Mouse (Mus musculus): ENCODE results near the gene Pex5.
A peak's percentile ranks its signal among the peaks of the same experiment; 100 is the strongest.
"Not testable (repeated sequence)": the region's sequence is repeated elsewhere in the genome, so short reads cannot be mapped to it uniquely, and the experiment has no call there.

Gene Pex5

DNA sequence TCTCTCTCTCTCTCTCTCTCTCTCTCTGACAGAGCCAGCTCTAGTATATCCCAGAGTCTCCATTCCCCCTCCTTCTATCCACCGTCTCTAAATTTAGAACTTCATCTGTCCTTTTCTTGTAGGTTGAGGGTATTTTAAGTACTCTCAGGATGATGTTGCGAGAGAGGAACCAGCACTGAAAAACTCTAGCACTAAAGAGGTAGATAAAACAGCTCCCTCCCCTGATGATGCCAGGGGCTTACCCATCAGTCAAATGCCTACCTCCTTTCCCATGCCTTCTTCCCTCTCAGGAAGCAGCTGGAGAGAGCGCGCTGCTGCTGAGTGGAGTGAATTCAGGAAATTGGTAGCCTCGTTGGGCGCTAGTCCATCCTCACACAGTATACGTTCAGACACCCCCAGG, 12.4 kb upstream of the Pex5 start:
- no peak for DNase-seq (ENCODE audit: low spot score in 2 of 2)

DNA sequence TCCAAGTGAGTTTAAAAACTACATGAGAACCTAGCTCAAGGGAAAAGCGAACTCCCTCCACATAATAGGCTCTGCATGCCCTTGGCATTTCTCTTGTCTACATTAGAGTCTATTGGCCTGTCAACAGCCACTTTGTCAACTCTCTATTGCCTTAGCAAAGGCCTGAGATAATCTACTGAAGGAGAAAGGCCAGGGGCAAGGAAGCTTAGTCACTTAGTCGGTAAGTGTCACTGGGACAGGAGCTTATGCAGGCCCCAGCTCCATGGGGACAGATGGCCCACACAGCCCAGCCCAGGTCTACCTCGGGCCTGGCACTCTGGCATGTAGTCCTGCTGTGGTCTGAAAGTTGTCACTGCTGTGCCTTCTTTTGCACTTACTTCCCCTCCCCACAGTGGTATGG, 11.7 kb upstream of the Pex5 start:
- no peak for DNase-seq (ENCODE audit: low spot score in 2 of 2)

DNA sequence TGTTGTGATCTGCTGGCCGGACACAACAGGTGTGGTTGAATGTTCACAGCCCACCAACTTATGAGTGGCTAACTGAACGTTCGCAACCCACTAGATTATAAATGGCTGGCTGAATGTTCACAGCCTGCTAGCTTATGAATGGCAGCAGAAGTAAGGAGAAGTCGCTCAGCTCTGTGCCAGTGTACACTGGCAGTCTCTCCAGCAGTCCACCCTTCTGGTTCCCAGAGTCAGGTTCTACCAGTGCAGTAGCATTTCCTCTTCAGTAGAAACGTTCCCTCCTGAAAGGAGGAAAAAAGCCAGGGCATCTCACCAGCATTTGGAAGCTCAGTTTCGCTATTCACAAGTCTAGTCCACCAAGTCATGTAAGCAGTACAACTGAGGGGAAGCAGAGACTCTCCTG, 10.7 kb upstream of the Pex5 start:
- DNase-seq (ENCODE audit: low spot score in 2 of 2) = no peak

DNA sequence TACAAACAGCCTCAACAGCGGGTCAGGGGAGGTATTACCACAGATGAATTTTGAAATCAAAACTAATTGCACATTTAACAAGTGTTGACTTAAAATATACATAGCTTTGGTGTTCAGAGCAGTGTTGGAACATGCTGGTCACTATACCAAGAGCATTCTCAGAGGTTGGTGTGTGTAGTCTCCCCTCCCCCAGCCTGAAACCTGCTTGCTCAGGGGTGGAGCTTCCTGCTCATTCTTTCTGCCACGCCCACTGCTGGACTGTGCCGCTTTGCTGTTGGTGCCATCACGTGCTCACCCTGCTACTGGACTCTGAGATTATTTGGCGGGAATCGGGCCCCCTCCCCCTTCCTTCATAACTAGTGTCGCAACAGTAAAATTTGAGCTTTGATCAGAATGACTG, 10.2 kb upstream of the Pex5 start:
- DNase-seq (ENCODE audit: low spot score in 2 of 2) = peak in 1 of 2 experiments; percentile 51

DNA sequence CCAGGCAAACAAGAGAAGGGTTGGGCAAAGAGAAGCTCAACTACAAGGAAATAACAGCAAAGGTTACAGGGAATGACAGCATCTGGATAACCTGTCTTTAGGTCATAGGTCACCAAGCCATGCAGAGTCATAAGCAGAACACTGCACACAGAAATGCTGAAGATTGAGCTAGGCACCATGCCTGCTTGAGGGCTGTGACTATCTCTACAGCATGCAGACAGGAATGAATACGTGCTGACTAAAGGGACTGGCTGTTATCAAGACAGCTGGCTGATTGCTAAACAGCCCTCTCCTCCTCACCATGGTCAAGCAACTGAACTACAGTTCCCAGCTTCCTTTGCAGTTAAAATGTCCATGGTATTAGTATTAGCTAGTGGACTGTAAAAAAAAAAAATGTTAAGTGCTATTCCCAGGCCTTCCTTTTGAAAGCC, 9.2 kb upstream of the Pex5 start:
- DNase-seq (ENCODE audit: low spot score in 2 of 2) = no peak

DNA sequence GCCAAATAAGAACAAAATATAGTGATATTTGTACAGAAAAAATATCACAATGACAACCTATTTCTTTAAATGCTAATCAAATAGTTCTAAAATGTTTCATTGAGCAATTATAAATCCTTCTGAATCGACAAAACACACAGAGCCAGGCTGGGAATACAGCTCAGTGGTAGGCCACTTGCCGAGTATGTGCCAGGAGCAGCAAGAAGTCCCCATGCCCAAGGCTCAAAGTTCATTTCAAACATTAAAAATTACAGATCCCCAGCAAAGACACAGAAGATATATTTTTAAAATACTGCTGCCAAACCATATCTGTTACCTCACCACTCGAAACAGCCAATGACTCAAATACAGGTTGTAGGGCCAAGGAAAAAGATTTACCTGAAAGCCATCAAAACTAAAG, 3.8 kb upstream of the Pex5 start:
- DNase-seq (ENCODE audit: low spot score in 2 of 2) = no peak

DNA sequence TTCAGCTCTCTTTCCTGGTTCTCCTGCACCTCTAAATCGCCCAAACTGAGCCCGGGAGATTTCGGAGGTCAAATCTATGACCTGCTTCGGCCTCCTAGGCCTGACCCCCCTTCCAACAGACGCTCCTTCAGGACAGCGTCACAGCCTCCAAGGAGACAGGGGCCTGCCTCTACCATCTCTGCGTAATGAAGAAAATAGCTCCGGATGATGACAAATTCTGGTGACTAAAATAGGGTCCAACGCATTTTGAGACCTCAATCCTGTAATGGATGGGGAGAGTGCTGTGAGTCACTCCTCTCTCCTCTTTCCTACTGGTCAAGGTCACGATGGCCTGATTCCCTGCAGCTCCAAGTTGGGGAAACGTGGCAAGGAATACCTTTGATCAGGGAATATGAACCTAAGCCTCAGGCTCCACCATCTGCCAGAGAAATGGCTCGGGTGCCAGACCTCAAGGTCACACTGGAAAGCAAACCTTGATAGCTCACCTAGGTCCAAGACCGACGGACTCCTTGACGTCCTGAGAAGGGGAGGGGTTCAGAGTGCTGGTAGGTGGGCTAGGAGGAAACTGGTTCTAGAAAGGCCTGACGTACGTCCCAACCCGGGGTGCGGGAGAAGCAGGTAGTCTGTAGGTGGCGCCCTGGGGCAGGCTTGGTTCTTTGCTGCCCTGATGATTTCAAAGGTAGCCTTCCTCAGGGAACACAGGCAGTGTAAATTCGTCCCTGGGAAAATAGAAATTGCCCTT, 651 bp upstream of the Pex5 start:
- peak; percentile 80 to 82 for DNase-seq (ENCODE audit: low spot score in 2 of 2)

DNA sequence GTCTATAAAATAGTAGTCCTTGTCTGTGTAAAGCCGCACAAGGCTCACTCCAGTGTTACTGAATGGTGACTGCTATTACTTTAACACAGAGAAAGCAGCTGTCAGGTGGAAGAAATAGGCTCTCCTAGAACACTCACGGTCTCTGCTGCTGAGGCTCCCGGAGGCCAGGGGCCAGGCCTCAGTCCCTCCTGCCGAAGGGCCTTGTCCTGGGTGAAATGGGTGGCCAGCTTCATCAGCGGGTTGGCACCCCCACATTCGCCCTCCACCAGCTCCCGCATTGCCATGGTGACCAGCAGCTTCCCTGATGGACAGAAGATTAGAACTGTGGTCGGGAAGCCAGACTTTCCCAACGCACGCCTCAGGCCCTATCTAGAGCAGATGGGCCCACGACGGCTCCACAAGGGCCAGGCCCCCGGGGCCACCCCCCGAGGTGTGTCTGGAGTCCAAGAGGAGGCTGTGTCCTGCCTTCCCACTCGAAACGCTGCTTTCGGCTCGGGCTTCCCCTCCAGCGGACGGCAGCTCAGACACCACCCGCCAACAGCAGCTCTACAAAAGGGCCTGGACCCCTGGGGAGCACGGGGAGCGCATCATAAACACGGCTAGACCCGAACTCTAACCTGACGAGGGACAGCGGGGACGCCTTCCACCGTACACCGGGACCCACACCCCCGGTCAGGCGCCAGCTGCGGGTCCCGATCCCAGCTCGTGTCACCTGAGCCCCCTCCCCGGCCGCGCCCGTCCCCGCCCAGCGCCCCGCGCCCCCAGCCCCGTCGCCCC, 529 bp downstream of the Pex5 start:
- peak; percentile 34 to 39 for DNase-seq (ENCODE audit: low spot score in 2 of 2)

DNA sequence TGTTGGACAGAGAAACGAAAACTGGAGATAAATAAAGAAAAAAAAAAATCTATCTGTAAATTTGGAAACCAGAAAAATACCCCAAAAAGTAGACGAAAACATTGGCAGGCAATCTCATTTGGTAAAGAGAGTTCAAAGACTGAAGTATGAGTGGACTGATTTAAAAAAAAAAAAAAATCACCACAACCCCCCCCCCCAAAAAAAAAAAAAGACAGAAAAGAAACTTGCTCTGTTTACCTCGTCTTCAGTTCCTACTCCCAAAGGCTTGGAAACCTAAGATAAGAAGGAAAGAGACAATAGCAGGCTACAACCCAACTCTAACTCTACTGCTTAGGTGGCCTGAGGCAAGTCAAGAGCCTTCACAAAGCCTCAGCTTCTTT, 1.1 kb downstream of the Pex5 start:
- DNase-seq (ENCODE audit: low spot score in 2 of 2) = no peak

DNA sequence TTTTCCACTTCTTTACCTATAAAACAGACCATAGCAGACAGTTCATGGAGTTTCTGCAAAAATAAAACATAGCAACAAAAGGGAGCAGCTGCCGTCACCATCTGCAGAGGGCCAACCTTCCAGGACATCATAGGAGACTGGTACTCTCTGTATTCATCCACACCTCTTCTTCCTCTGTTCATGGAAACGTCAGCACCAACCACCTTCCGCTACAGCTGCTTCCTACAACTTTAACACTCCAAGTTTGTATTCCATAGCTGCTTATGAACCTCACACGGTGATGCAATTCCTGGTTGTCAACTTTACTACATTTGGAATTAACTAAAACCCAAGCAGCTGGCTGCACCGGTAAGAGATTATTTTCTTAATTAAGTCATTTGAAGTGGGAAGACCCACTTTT, 6.5 kb downstream of the Pex5 start:
- no peak for DNase-seq (ENCODE audit: low spot score in 2 of 2)

DNA sequence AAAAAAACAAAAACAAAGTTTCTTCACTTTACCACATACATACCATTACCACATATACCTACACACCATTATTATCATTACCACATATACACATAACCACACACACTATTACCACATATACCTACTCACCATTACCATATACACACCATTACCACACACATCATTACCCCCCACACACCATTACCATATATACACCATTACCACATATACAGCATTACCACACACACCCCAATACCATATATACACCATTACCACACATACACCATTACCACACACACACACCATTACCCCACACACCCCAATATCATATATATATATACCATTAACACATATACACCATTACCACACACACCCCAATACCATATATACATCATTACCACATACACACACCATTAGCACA, 7.7 kb downstream of the Pex5 start:
- DNase-seq (ENCODE audit: low spot score in 2 of 2) = no peak

DNA sequence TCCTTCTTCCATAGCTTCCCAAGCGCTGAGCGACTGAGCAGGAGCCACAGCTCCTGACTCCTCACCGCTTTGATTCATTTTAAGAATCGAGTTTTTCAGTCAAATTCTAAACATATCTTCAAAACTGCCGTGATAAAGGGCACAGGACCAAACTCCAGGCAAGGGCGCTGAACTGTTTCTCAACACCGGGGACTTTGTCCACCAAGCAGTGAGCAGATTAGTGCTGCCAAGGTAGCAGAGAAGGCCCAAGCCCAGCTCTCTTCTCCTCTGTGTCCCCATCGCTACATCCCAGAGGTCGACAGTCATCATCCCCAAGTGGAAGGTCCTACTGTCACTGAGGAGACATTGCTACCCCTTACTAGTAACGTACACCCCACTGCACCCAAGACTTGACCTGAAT, 8.5 kb downstream of the Pex5 start:
- DNase-seq (ENCODE audit: low spot score in 2 of 2) = no peak

DNA sequence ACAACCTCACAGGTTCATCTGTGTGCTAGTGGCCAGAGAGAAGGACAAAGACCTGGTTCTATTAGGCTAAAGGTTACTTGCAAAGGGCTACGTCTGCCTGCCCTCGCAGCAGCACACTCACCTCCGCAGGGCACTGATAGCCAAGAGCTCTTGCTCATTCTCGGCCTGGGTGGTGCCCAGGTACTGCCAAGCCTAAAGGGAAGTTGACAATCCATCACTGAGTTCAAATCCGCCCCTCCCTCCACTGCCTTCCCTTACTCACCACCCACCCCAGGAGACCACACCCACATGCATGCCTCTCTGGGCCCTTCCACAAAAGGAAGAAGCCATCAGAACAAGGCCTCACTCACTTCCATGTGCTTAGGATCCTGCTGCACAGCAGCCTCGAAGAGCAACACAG, 15.1 kb downstream of the Pex5 start:
- DNase-seq (ENCODE audit: low spot score in 2 of 2) = no peak

DNA sequence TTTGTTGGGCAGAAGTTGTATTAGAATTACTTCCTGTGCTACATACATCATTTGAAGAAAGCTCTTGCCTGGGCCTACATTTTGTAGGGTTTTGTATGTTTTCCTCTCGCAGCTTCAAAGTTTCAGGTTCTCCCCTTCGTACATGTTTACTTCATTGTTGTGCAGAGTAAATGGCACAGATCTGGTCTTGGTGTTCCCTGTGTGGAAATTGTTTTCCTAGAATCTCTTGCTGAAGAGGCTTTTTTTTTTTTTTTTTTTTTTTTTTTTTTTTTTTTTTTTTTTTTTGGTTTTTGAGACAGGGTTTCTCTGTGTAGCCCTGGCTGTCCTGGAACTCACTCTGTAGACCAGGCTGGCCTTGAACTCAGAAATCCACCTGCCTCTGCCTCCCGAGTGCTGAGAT, 19.9 kb downstream of the Pex5 start:
- not testable (repeated sequence) for DNase-seq (ENCODE audit: low spot score in 2 of 2)

DNA sequence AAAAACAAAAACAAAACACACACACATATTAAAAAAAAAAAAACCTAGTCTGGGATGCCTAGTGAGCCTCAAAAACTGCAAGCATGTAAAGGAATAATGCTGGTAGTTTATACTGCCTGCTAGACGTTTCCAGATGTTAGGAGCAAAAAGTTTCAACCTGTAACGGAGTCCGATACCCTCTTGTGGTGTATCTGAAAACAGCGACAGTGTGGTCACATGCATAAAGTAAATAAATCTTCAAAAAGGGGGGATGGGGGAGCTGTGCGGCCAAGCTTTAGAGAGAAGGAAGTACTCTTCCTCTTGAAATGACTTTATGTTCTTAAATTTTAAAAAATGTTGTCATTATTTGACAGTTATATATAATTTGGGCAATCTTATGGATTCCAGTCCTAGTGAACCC, 34.7 kb downstream of the Pex5 start:
- no peak for DNase-seq (ENCODE audit: low spot score in 2 of 2)

DNA sequence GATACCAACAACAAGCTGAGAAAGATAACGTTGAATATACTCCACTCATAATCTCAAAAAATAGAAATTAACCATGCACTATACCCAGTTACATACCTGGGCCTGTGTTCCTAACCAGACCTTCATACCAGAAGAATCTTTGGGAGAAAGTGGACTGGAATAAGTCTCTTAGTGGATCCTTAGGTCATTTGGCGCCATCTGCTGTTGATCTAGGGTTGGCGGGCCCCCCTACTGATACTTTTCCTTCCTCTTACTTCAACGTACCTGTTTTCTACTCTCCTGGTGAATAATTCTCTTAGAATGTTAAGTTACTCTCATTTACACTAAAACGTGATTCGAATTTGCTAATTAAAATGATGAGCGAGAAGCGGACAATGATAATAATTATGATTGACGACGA, 35.5 kb downstream of the Pex5 start:
- DNase-seq (ENCODE audit: low spot score in 2 of 2) = peak; percentile 23 to 28

DNA sequence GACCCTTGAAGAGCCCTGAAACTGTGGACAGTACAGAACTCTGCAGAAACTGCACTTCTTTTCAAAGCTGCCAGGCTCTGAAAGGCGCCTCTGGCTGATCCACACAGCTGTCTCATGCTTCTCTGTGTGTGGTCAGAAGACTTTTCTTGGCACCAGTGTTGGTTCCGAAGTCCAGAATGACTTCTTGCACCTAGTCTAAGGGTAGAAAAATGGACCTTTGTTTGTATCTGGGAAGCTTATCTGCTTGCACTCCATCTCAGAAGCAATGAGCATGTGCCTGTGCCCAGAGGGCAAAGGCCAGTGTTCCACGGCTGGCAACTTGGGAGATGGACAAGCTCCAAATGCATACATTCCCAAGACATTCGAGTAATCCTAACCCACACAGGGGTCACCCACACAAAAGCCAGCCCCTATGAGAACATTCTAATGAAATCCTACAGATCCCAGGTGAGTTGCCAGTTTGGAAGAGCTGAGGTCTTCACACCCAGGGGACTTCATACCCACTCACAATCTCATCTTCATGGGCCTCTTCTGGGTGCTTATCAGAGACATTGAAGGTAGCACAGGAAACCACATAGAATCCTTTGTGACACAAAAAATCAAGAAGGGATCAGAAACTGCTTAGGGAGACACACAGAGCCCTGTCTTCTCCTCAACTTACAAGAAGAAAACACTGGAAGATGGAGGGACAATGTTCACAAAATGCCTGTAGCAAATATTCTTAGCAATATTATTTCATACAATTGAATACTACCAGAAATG, 37.2 kb downstream of the Pex5 start:
- DNase-seq (ENCODE audit: low spot score in 2 of 2) = no peak

DNA sequence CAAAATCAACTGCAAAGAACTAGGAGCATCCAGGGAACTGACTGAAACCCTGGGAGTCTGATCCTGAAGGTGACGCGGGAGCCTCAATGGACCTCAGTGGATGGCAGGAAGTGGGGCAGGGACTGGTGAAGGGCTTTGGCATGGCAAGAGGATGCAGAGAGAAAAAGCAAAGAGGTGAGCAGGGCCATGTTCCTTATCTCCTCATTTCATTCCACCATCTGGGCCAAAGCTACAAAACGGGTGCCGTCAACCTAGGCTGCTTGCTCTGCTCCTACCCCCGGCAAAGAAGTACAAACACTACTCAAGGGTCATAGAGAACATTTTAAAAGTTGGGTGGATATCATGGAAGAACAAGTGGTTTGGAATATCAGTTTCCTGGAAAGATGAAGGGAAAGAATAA, 38.6 kb downstream of the Pex5 start:
- no peak for DNase-seq (ENCODE audit: low spot score in 2 of 2)

DNA sequence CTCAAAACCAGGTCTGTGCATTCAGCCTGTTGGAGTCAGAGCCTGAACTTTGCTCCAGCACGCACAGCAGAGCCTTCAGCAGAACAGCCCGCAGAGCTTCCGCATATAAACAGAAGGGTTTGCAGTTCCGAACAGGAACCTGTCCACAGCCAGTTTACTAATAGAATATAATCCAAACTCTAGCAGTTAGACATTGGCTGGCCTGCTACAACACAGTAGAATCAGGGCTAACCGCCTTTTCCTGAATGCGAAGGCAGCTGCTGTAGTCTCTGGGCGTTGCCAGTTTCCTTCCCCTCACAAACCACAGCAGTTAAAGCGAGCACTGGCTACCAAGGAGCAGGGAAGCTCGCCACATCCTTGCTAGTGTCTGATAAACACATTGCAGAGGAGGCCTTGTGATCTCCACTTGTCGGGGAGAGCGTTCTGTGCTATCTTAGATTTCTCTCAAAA, 39.4 kb downstream of the Pex5 start:
- peak; percentile 5 to 15 for DNase-seq (ENCODE audit: low spot score in 2 of 2)

DNA sequence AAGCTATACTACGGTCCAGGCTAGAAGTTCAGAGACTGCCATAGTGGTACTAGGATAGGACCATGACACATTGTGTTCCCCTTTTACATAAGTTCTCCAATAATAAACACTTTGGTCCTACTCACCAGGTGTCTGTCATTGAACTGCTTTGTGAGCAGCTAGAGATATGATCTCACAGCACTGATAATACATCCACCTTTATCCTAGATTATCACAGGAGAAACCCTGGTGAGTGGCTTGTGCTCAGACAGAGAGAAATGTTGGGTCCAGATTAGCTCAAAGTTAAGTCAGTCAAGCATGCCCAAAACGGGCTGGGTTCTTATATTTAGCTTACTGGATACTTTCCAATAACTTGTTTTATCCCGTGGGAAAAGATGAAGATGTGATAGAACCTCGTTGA, 40.2 kb downstream of the Pex5 start:
- DNase-seq (ENCODE audit: low spot score in 2 of 2) = no peak

DNA sequence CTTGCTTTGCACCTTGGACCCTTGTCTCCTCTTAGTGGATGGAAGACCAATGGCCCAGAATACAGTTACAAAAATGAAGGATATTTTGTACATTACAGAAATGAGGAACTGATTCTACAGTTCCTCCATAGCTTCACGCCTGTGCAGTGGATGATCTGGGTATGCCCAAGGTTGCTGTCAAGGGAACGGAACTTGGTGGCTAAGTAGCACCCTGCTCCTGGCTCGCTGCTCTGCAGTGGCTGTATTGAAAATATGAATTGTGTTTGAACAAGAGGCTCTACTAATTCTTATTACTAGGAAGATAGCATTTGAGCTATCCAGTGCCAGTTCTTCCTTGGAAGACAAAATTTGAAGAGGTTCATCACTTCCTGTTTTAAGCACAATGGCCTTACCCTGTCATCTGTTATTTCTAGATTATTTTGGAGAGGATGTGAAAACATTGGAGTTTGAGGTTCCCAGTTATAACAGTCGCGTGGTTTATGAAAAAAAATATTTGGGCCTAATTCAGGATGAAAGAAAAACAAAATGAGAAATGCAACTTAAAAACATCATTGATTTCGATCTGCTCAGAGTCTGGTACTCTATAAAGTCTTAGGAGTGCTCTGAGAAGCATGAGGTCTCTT, 41.2 kb downstream of the Pex5 start:
- no peak for DNase-seq (ENCODE audit: low spot score in 2 of 2)

DNA sequence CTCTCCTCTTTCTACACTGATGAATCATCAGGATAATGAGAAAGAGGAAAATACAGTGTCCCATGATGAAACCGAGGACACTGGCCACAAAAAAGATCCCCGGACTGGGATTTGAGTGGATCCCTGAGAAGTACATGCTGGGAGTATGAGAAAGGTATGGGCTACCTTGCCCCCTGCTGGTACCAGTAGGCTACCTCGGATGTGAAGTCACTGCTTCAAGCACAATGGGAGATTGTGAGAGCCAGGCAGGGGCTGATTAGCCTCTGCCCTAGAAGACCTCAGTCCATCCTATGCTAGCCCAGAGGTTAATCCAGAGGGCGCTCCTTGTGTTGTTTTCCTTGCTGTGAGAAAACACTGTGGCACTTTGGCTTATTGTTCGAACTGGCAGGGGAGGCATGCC, 50.5 kb downstream of the Pex5 start:
- DNase-seq (ENCODE audit: low spot score in 2 of 2) = no peak
